Mouse (Mus musculus) cerebellum, adult 2 months (tissue): ENCODE results near the gene Ppm1e. TPM values are rescaled to one million over a fixed set of nuclear protein-coding genes. Genes with fewer than 3 reads are reported as not detected.

ENCODE experiments used
- DNase-seq, 2 experiments: peaks; one replicate each; pipeline ENCODE4 v3.0.0; 2021
- H3K27ac ChIP-seq: fragments of 200-500 bp; 2 replicates; pipeline ENCODE4 v1.5.1; 2012; ENCODE audit warnings: low read length, control low read depth, inconsistent platforms; ENCODE audit not compliant: insufficient read depth
- H3K27me3 ChIP-seq: fragments of 200-500 bp; 2 replicates; pipeline ENCODE4 v1.6.1; 2012; ENCODE audit warnings: inconsistent platforms, mild to moderate bottlenecking, low read length, moderate library complexity; ENCODE audit not compliant: control insufficient read depth, insufficient read depth
- H3K4me1 ChIP-seq: fragments of 200-500 bp; 2 replicates; pipeline ENCODE4 v1.6.1; 2011; ENCODE audit warnings: low read length; ENCODE audit not compliant: control insufficient read depth, insufficient read depth
- H3K4me3 ChIP-seq: fragments of 200-500 bp; replicated peaks from 2 replicates; pipeline ENCODE3; 2011; ENCODE audit warnings: mild to moderate bottlenecking, low read depth, low read length, control low read depth; ENCODE audit not compliant: insufficient read depth
- CTCF ChIP-seq: fragments of 200-500 bp; IDR thresholded peaks from 2 replicates; pipeline ENCODE4 v1.5.1; 2011; ENCODE audit warnings: low read depth, mild to moderate bottlenecking, control low read depth, low read length, moderate library complexity, borderline replicate concordance; ENCODE audit not compliant: insufficient read depth
- POLR2A ChIP-seq: fragments of 200-500 bp; IDR thresholded peaks from 2 replicates; pipeline ENCODE4 v1.6.1; 2011; ENCODE audit warnings: low read length, control low read depth, borderline replicate concordance; ENCODE audit not compliant: insufficient read depth
- WGBS: fragments of 180-500 bp; shearing (Covaris S2); methylation state at CpG from one replicate; pipeline ENCODE4 v1.1.7; 2018; 5-methylcytosine and 5-hydroxymethylcytosine counted together
- polyA plus RNA-seq: library from polyadenylated mRNA; depleted of rRNA; stranded (reverse); fragments of >200 nt; gene quantifications from 2 replicates; pipeline ENCODE4 v1.2.3, GENCODE M21; 2012; rRNA removed

Ppm1e gene
- polyA plus RNA-seq, 1 experiment: 31.3 TPM

- no peak for DNase-seq
- Histone ChIP-seq H3K27me3 (no peaks in the 10 kb centered on the region), H3K4me3 (no peak overlapping the region), H3K4me1 (peaks cover 4% of the 10 kb centered on the region; the same call in 1 of the 2 replicates), H3K27ac (no peak overlapping the region)
- no peak for TF ChIP-seq CTCF
- no peak for TF ChIP-seq POLR2A
- 64% methylated on average over 5 of the region's 5 CpGs for WGBS
These were observed 131.8 kb downstream of the Ppm1e start for GRCm38 (mm10) chr11:87227056-87227455.

DNA sequence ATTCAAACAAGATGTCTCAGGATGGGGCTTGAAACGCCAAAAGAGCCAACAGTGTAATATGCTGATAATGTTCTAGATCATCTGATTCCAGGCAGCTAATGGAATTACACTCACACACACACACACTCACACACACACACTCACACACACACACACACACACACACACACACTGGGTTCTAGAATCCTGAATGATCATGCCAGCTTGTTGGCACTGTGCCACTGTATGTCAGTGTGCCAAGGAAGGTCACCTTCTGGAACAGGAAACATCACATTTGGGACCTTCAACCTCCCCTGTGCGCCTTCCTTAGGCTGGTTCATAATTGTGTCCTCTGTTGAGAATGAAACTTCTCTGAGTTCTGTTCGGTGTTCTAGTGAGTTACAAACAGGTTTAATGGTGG is 136.1 kb downstream of the Ppm1e start:
- 72% methylated on average over 3 of the region's 3 CpGs for WGBS
- TF ChIP-seq CTCF (no peak), POLR2A (no peak)

DNA sequence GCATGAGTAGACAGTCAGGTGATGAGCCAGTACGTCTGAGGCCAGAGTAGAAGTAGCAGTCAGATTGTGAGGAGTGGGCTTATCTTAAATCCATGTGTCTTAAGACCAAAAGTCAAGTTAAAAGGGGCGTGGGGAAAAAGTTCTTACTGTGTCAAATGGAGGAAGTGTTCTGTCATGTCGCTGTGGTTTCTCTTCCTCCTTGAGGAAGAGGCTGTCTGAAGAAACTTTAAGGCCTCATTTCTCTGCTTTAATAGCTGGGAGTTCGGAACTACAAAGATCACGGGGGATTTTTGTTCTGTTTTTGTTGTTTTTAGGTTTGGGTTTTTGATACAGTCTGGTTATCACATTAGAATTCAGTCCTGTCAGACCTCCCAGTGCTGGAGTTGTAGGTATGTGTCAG is 146.5 kb downstream of the Ppm1e start:
- Histone ChIP-seq H3K4me3 (no peak overlapping the region), H3K27me3 (no peaks in the 10 kb centered on the region), H3K4me1 (no peaks in the 10 kb centered on the region), H3K27ac (no peak overlapping the region)
- TF ChIP-seq CTCF (no peak), POLR2A (no peak)
- WGBS: 91% methylated on average over 5 of the region's 5 CpGs
- DNase-seq: no peak

More for the DNA sequence above, 136.1 kb downstream of the Ppm1e start:
- H3K4me3 ChIP-seq: no peak overlapping the region
- H3K27me3 ChIP-seq: no peaks in the 10 kb centered on the region
- peaks cover 4% of the 10 kb centered on the region; the same call in 1 of the 2 replicates for H3K4me1 ChIP-seq
- DNase-seq: peak; percentile 21 to 26
- H3K27ac ChIP-seq: no peak overlapping the region

Other genes with a start within 250 kb of the Ppm1e start
- 11.0 and 11.2 TPM in 2 replicates for gene Ska2, start 249.8 kb downstream of the Ppm1e start, polyA plus RNA-seq
- gene Trim37, start 231.9 kb downstream of the Ppm1e start, polyA plus RNA-seq: 119 and 121 TPM in 2 replicates
- gene Rad51c, start 45.9 kb upstream of the Ppm1e start, polyA plus RNA-seq: 4.5 and 4.7 TPM in 2 replicates
- gene Tex14, start 46.0 kb upstream of the Ppm1e start, polyA plus RNA-seq: 0.87 and 0.98 TPM in 2 replicates
- gene Gm11492, start 207.6 kb upstream of the Ppm1e start, polyA plus RNA-seq: not detected in 2 replicates
- 962 and 1,033 TPM in 2 replicates for gene Sept4, start 209.9 kb upstream of the Ppm1e start, polyA plus RNA-seq
- 66.9 and 67.8 TPM in 2 replicates for gene Mtmr4, start 233.1 kb upstream of the Ppm1e start, polyA plus RNA-seq